Mouse (Mus musculus) MEL (cell line): ENCODE data around the gene Col12a1. TPM values are rescaled to one million over a fixed set of nuclear protein-coding genes. Genes with fewer than 3 reads are reported as not detected.

Experiments used
- DNase-seq: peaks from one replicate; pipeline ENCODE4 v3.0.0; 2011; ENCODE audit warnings: low read depth, low spot score
- H3K27ac ChIP-seq: 2 replicates; pipeline ENCODE4 v1.5.1; 2012; ENCODE audit warnings: low read depth, mild to moderate bottlenecking, control low read depth, low read length, moderate library complexity; ENCODE audit not compliant: control insufficient read depth
- H3K27me3 ChIP-seq, 2 experiments: fragments of 150-350 bp in 1 of 2; sonication (generic) in 1 of 2; 2 replicates each; pipeline ENCODE4 v1.6.1; 2012; ENCODE audit warnings: low read length in 2 of 2, mild to moderate bottlenecking in 2 of 2, improper control_type of control experiment in 1 of 2, moderate library complexity in 1 of 2; ENCODE audit not compliant: insufficient read depth in 2 of 2, control insufficient read depth in 1 of 2
- H3K36me3 ChIP-seq, 2 experiments: 2 replicates each; pipeline ENCODE4 v1.6.1; 2012 to 2014; ENCODE audit warnings: low read length in 2 of 2, improper control_type of control experiment in 1 of 2, inconsistent platforms in 1 of 2, mild to moderate bottlenecking in 1 of 2; ENCODE audit not compliant: insufficient read depth in 2 of 2, control insufficient read depth in 1 of 2
- H3K4me1 ChIP-seq, 2 experiments: fragments of 150-350 bp in 1 of 2; sonication (generic) in 1 of 2; 2 replicates each; pipeline ENCODE4 v1.6.1; 2012; ENCODE audit warnings: low read length in 2 of 2, improper control_type of control experiment in 1 of 2, mild to moderate bottlenecking in 1 of 2; ENCODE audit not compliant: insufficient read depth in 2 of 2, control insufficient read depth in 1 of 2
- H3K4me3 ChIP-seq, 2 experiments: fragments of 150-350 bp in 1 of 2; sonication (generic) in 1 of 2; 2 replicates each; pipeline ENCODE4 v1.5.1; 2012; ENCODE audit warnings: low read depth in 2 of 2, low read length in 2 of 2, mild to moderate bottlenecking in 2 of 2, moderate library complexity in 2 of 2, control low read depth in 1 of 2, improper control_type of control experiment in 1 of 2; ENCODE audit not compliant: control insufficient read depth in 1 of 2, insufficient read depth in 1 of 2
- H3K79me2 ChIP-seq: 2 replicates; pipeline ENCODE4 v1.6.1; 2012; ENCODE audit warnings: mild to moderate bottlenecking, low read length, moderate library complexity; ENCODE audit not compliant: control insufficient read depth, poor library complexity, insufficient read depth
- H3K9ac ChIP-seq: 2 replicates; pipeline ENCODE4 v1.6.1; 2012; ENCODE audit warnings: low read depth, mild to moderate bottlenecking, control low read depth, low read length, moderate library complexity; ENCODE audit not compliant: control insufficient read depth, poor library complexity, severe bottlenecking
- H3K9me3 ChIP-seq: fragments of 150-350 bp; sonication (generic); replicated peaks from 2 replicates; pipeline ENCODE4 v1.6.1; 2012; ENCODE audit warnings: mild to moderate bottlenecking, low read length, improper control_type of control experiment, moderate library complexity; ENCODE audit not compliant: insufficient read depth
- CHD2 ChIP-seq: IDR thresholded peaks from 2 replicates; pipeline ENCODE4 v1.6.1; 2011; ENCODE audit warnings: low read length, improper control_type of control experiment
- EP300 ChIP-seq, 2 experiments: IDR thresholded peaks; 2 replicates each; pipeline ENCODE4 v1.6.1; 2011; ENCODE audit warnings: improper control_type of control experiment in 2 of 2, low read length in 2 of 2, low read depth in 1 of 2, mild to moderate bottlenecking in 1 of 2
- ETS1 ChIP-seq: IDR thresholded peaks from 2 replicates; pipeline ENCODE4 v1.6.1; 2012; ENCODE audit warnings: low read depth, mild to moderate bottlenecking, inconsistent platforms, low read length, improper control_type of control experiment, moderate library complexity
- HCFC1 ChIP-seq: IDR thresholded peaks from 2 replicates; pipeline ENCODE4 v1.6.1; 2012; ENCODE audit warnings: low read depth, mild to moderate bottlenecking, inconsistent platforms, low read length, improper control_type of control experiment, moderate library complexity
- JUND ChIP-seq: IDR thresholded peaks from 2 replicates; pipeline ENCODE4 v1.6.1; 2011; ENCODE audit warnings: low read depth, mild to moderate bottlenecking, improper control_type of control experiment, low read length
- MAFK ChIP-seq: IDR thresholded peaks from 2 replicates; pipeline ENCODE4 v1.6.1; 2011; ENCODE audit warnings: low read depth, mild to moderate bottlenecking, low read length, improper control_type of control experiment, borderline replicate concordance
- MAX ChIP-seq: IDR thresholded peaks from 2 replicates; pipeline ENCODE4 v1.6.1; 2011; ENCODE audit warnings: low read length, improper control_type of control experiment
- MAZ ChIP-seq: IDR thresholded peaks from 2 replicates; pipeline ENCODE4 v1.6.1; 2012; ENCODE audit warnings: low read depth, mild to moderate bottlenecking, inconsistent platforms, low read length, improper control_type of control experiment
- MEF2A ChIP-seq: IDR thresholded peaks from 2 replicates; pipeline ENCODE4 v1.6.1; 2014; ENCODE audit warnings: low read depth, mild to moderate bottlenecking, inconsistent platforms, low read length, improper control_type of control experiment; ENCODE audit not compliant: poor library complexity, insufficient replicate concordance, severe bottlenecking; ENCODE audit errors: extremely low read depth
- MXI1 ChIP-seq: IDR thresholded peaks from 2 replicates; pipeline ENCODE4 v1.6.1; 2011; ENCODE audit warnings: mild to moderate bottlenecking, low read depth, low read length, improper control_type of control experiment
- NRF1 ChIP-seq: IDR thresholded peaks from 2 replicates; pipeline ENCODE4 v1.6.1; 2014; ENCODE audit warnings: low read depth, mild to moderate bottlenecking, inconsistent platforms, low read length, improper control_type of control experiment, moderate library complexity; ENCODE audit not compliant: poor library complexity, insufficient read depth, severe bottlenecking
- POLR2A ChIP-seq, 2 experiments: IDR thresholded peaks; 2 replicates each; pipeline ENCODE4 v1.6.1; 2011 to 2012; ENCODE audit warnings: low read length in 2 of 2, mild to moderate bottlenecking in 2 of 2, control low read depth in 1 of 2, improper control_type of control experiment in 1 of 2, low read depth in 1 of 2, moderate library complexity in 1 of 2; ENCODE audit not compliant: control insufficient read depth in 1 of 2, insufficient read depth in 1 of 2, poor library complexity in 1 of 2
- POLR2AphosphoS2 ChIP-seq: IDR thresholded peaks from 2 replicates; pipeline ENCODE4 v1.6.1; 2011; ENCODE audit warnings: low read length, improper control_type of control experiment
- POLR2AphosphoS5 ChIP-seq: IDR thresholded peaks from 2 replicates; pipeline ENCODE4 v1.6.1; 2012; ENCODE audit warnings: low read depth, borderline replicate concordance, mild to moderate bottlenecking, inconsistent platforms, low read length, moderate library complexity, mixed read lengths
- RCOR1 ChIP-seq: IDR thresholded peaks from 2 replicates; pipeline ENCODE4 v1.6.1; 2012; ENCODE audit warnings: low read depth, mild to moderate bottlenecking, inconsistent platforms, low read length, improper control_type of control experiment
- SIN3A ChIP-seq: IDR thresholded peaks from 2 replicates; pipeline ENCODE4 v1.6.1; 2012; ENCODE audit warnings: low read length, improper control_type of control experiment, inconsistent platforms
- SMC3 ChIP-seq: IDR thresholded peaks from 2 replicates; pipeline ENCODE4 v1.6.1; 2011; ENCODE audit warnings: low read depth, low read length, improper control_type of control experiment
- TBP ChIP-seq: IDR thresholded peaks from 2 replicates; pipeline ENCODE4 v1.8.0; 2011; ENCODE audit warnings: low read depth, low read length, improper control_type of control experiment
- TCF12 ChIP-seq: IDR thresholded peaks from 2 replicates; pipeline ENCODE4 v1.6.1; 2014; ENCODE audit warnings: low read depth, mild to moderate bottlenecking, inconsistent platforms, low read length, improper control_type of control experiment, moderate library complexity
- USF1 ChIP-seq: IDR thresholded peaks from 2 replicates; pipeline ENCODE4 v1.6.1; 2014; ENCODE audit warnings: low read depth, mild to moderate bottlenecking, inconsistent platforms, low read length, improper control_type of control experiment, moderate library complexity
- ZC3H11A ChIP-seq: IDR thresholded peaks from 2 replicates; pipeline ENCODE4 v1.6.1; 2012; ENCODE audit warnings: low read depth, mild to moderate bottlenecking, inconsistent platforms, low read length, improper control_type of control experiment
- ZNF384 ChIP-seq: IDR thresholded peaks from 2 replicates; pipeline ENCODE4 v1.6.1; 2012; ENCODE audit warnings: low read depth, mild to moderate bottlenecking, inconsistent platforms, low read length, improper control_type of control experiment
- polyA plus RNA-seq, 2 experiments: library from polyadenylated mRNA; stranded (reverse) in 1 of 2; unstranded in 1 of 2; fragments of >175 nt in 1 of 2; fragments of >200 nt in 1 of 2; gene quantifications; 2 replicates each; pipeline versions ENCODE4 v1.2.1 to v1.2.4; 2012; ENCODE audit warnings: low replicate concordance in 2 of 2, low read depth in 1 of 2; ENCODE audit not compliant: insufficient read length in 2 of 2, insufficient read depth in 1 of 2, missing spikeins in 1 of 2
- total RNA-seq: library from RNA; depleted of rRNA; stranded (reverse); fragments of 300-350 nt; gene quantifications from 2 replicates; pipeline ENCODE4 v1.2.3, GENCODE M21; 2012

The Col12a1 gene
- total and polyA plus RNA-seq, 3 experiments, result 0.13 TPM; not detected in 2

- no peak for TF ChIP-seq MAX
- no peak for TF ChIP-seq EP300 (IDR thresholded peaks at IDR 0.05; ENCODE audit: low read depth in 1 of 2, low read length in 2 of 2)
Observed at GRCm38 (mm10) chr9:79750709-79751108, 32.1 kb upstream of the Col12a1 start (continued).

- H3K79me2 ChIP-seq, result no peaks in the 10 kb centered on the region
- no peaks in the 10 kb centered on the region for H3K4me1 ChIP-seq
- no peak overlapping the region for H3K9ac ChIP-seq
- no peak overlapping the region for H3K4me3 ChIP-seq
- DNase-seq, result no peak
- no peak overlapping the region for H3K27ac ChIP-seq
- no peaks in the 10 kb centered on the region for H3K36me3 ChIP-seq
- H3K9me3 ChIP-seq, result no peaks in the 10 kb centered on the region
- TF ChIP-seq SMC3, result no peak
- no peak for TF ChIP-seq POLR2AphosphoS2
- no peak for TF ChIP-seq TCF12
- no peak for TF ChIP-seq POLR2A (IDR thresholded peaks at IDR 0.05; ENCODE audit: control insufficient read depth in 1 of 2, insufficient read depth in 1 of 2, low read depth in 1 of 2, low read length in 2 of 2, poor library complexity in 1 of 2)
- TF ChIP-seq JUND, result no peak
- TF ChIP-seq CHD2, result no peak
- TF ChIP-seq MAFK, result no peak
- H3K27me3 ChIP-seq, result no peaks in the 10 kb centered on the region; a peak in 2 of 4 replicates
Observed at GRCm38 (mm10) chr9:79745036-79745435, 26.4 kb upstream of the Col12a1 start.

- Histone ChIP-seq H3K36me3 (no peaks in the 10 kb centered on the region), H3K79me2 (no peaks in the 10 kb centered on the region), H3K9me3 (no peaks in the 10 kb centered on the region), H3K27me3 (peaks cover 2 to 4% of the 10 kb centered on the region in 2 experiments; a peak in 1 of 4 replicates), H3K4me3 (no peak overlapping the region), H3K4me1 (no peaks in the 10 kb centered on the region), H3K27ac (no peak overlapping the region), H3K9ac (no peak overlapping the region)
- no peak for TF ChIP-seq POLR2AphosphoS5
- TF ChIP-seq MXI1, result no peak
- TF ChIP-seq ETS1, result no peak
- TF ChIP-seq MEF2A, result no peak
- no peak for TF ChIP-seq USF1
- no peak for TF ChIP-seq TBP
- no peak for TF ChIP-seq NRF1
- TF ChIP-seq SMC3, result no peak
- no peak for TF ChIP-seq RCOR1
- TF ChIP-seq MAZ, result no peak
- TF ChIP-seq HCFC1, result no peak
- no peak for TF ChIP-seq SIN3A
- TF ChIP-seq EP300 (IDR thresholded peaks at IDR 0.05; ENCODE audit: low read depth in 1 of 2, low read length in 2 of 2), result no peak
- TF ChIP-seq ZC3H11A, result no peak
- TF ChIP-seq MAFK, result no peak
- no peak for TF ChIP-seq ZNF384
- DNase-seq, result no peak
Observed at GRCm38 (mm10) chr9:79735608-79736007, 17.0 kb upstream of the Col12a1 start.
